Mouse (Mus musculus) ES-E14 (cell line): ENCODE data around the gene Slc33a1. TPM values are rescaled to one million over a fixed set of nuclear protein-coding genes. Genes with fewer than 3 reads are reported as not detected.
A peak's percentile ranks its signal among the peaks of the same experiment; 100 is the strongest.

Experiments used
- DNase-seq: peaks from one replicate; pipeline ENCODE4 v3.0.0-alpha.2; 2013; ENCODE audit warnings: low read depth, low spot score
- H3K27ac ChIP-seq: 2 replicates; pipeline ENCODE4 v1.5.1; 2012; ENCODE audit warnings: low read depth, mild to moderate bottlenecking, low read length, moderate library complexity, mixed read lengths; ENCODE audit not compliant: poor library complexity, insufficient read depth, severe bottlenecking
- H3K36me3 ChIP-seq: 2 replicates; pipeline ENCODE4 v1.6.1; 2012; ENCODE audit warnings: mild to moderate bottlenecking, low read length, moderate library complexity, mixed read lengths; ENCODE audit not compliant: control insufficient read depth, poor library complexity, insufficient read depth, severe bottlenecking
- H3K4me1 ChIP-seq, 2 experiments: fragments of 150-350 bp in 1 of 2; sonication (generic) in 1 of 2; 2 replicates each; pipeline ENCODE4 v1.6.1; 2012; ENCODE audit warnings: low read length in 2 of 2, mild to moderate bottlenecking in 1 of 2, mixed read lengths in 1 of 2; ENCODE audit not compliant: control insufficient read depth in 2 of 2, insufficient read depth in 2 of 2, poor library complexity in 1 of 2
- H3K4me3 ChIP-seq, 2 experiments: fragments of 150-350 bp in 1 of 2; sonication (generic) in 1 of 2; 2 replicates each; pipeline ENCODE4 v1.5.1; 2012; ENCODE audit warnings: low read length in 2 of 2, low read depth in 1 of 2, mild to moderate bottlenecking in 1 of 2, mixed read lengths in 1 of 2; ENCODE audit not compliant: insufficient read depth in 1 of 2, poor library complexity in 1 of 2, severe bottlenecking in 1 of 2
- H3K9ac ChIP-seq: 2 replicates; pipeline ENCODE4 v1.6.1; 2012; ENCODE audit warnings: low read depth, mild to moderate bottlenecking, low read length, mixed read lengths; ENCODE audit not compliant: poor library complexity, insufficient read depth, severe bottlenecking
- H3K9me3 ChIP-seq: fragments of 150-350 bp; sonication (generic); 2 replicates; pipeline ENCODE4 v1.6.1; 2012; ENCODE audit warnings: low read depth, mild to moderate bottlenecking, low read length; ENCODE audit not compliant: control insufficient read depth, insufficient read depth
- CHD2 ChIP-seq: IDR thresholded peaks from 2 replicates; pipeline ENCODE4 v1.6.1; 2014; ENCODE audit warnings: mild to moderate bottlenecking, low read depth, low read length, inconsistent platforms
- HCFC1 ChIP-seq: IDR thresholded peaks from 2 replicates; pipeline ENCODE4 v1.6.1; 2012; ENCODE audit warnings: low read length, inconsistent platforms, borderline replicate concordance; ENCODE audit not compliant: insufficient read depth
- MAFK ChIP-seq: IDR thresholded peaks from 2 replicates; pipeline ENCODE4 v1.6.1; 2014; ENCODE audit warnings: mild to moderate bottlenecking, low read depth, low read length, inconsistent platforms; ENCODE audit not compliant: insufficient read depth
- ZC3H11A ChIP-seq: IDR thresholded peaks from 2 replicates; pipeline ENCODE4 v1.6.1; 2012; ENCODE audit warnings: low read depth, mild to moderate bottlenecking, inconsistent platforms, low read length, borderline replicate concordance
- ZNF384 ChIP-seq: IDR thresholded peaks from 2 replicates; pipeline ENCODE4 v1.6.1; 2012; ENCODE audit warnings: low read depth, low read length, inconsistent platforms
- in situ Hi-C, 2 experiments: fragments of 600-800 bp; cut with MboI; formaldehyde crosslinking; loops; one replicate each; pipeline ENCODE4 v1.15.1; 2025; ENCODE audit warnings: low sequenced_read_pairs in 2 of 2, inconsistent platforms in 1 of 2; ENCODE audit not compliant: unreplicated experiment in 2 of 2
- total RNA-seq: library from RNA; depleted of rRNA; stranded (reverse); fragments of 300-350 nt; gene quantifications from 2 replicates; pipeline ENCODE4 v1.2.3, GENCODE M21; 2012

Slc33a1 gene
- total RNA-seq, 1 experiment: 22.1 TPM

GRCm38 (mm10) chr3:63899309-63899695 is 65.3 kb downstream of the Slc33a1 start, which contains the start of gene Plch1:
Gene Plch1 (minus strand): TSS chr3:63899472.
- no peaks in the 10 kb centered on the region for H3K9me3 ChIP-seq
- peak; percentile 68 for DNase-seq
- H3K27ac ChIP-seq: no peak within 1 kb of the TSS
- peak within 1 kb of the TSS; percentile 80 for H3K9ac ChIP-seq
- H3K4me1 ChIP-seq: no peaks in the 10 kb centered on the region
- H3K36me3 ChIP-seq: no peaks in the 10 kb centered on the region
- TF ChIP-seq HCFC1 (no peak), ZC3H11A (no peak)
- in situ Hi-C loops: no loop called here
- H3K4me3 ChIP-seq: peak within 1 kb of the TSS; percentile 70 to 77

DNA sequence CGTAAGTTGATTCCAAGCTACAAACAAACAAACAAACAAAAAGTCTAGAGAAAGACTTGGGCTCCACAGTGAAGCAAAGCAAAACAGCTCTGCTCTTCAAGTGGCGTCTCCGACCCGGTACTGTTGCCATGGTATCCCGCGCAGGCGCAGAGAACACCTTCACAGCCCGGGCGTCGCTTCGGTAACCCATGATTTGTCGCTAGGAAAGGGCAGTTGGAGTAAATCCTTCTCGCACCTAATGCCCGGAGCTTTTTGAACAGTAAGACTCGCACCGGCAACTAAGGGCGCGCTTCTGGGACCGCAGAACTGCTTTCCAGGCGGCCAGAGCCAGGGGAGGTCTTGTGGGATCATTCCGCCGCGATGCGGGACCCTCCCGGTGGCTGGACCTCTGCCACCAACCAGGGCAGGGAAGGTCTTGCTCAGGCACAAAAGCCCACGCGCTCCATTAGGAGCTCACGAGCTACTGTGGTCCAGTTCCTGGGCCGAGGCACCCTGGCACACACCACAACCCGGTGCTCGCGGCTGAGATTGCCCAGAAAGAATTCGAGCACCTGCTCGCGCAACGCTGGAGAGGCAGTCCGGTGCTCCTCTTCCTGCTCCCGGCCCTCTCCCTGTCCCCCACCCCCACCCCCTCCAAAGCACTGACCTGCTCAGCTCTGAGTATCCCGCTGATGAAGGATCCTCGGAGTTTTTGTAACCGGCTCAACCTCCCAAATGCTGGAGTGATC is 65.8 kb downstream of the Slc33a1 start:
- H3K36me3 ChIP-seq: no peaks in the 10 kb centered on the region
- H3K4me1 ChIP-seq: no peaks in the 10 kb centered on the region
- H3K9ac ChIP-seq: peak overlapping the region; percentile 80
- TF ChIP-seq HCFC1 (no peak), ZC3H11A (no peak), ZNF384 (no peak), MAFK (no peak), CHD2 (no peak)
- in situ Hi-C loops: no loop called here
- H3K4me3 ChIP-seq: peak overlapping the region; percentile 70 to 77
- no peak overlapping the region for H3K27ac ChIP-seq
- DNase-seq: peak; percentile 74
- no peaks in the 10 kb centered on the region for H3K9me3 ChIP-seq

DNA sequence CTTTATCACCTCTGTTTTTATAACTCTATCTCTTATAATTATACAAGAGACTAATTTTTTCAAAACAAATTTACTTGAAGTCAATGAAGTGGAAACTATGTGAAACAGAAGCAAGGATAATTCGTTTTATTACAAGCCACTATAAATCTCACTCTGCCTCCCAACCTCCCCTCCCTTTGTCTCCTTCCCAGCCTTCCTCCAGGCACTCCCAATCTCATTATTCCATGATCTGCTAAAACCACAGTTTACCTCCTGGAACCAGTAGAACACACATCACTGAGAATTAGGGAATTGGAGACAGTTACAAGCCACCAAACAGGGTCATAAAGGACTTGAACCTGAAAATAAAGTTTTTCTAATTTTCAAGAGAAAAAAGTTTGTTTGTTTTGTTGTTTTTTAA is 67.4 kb downstream of the Slc33a1 start:
- Histone ChIP-seq H3K9ac (no peak overlapping the region), H3K36me3 (no peaks in the 10 kb centered on the region), H3K27ac (no peak overlapping the region), H3K4me1 (no peaks in the 10 kb centered on the region), H3K4me3 (no peak overlapping the region), H3K9me3 (no peaks in the 10 kb centered on the region)
- in situ Hi-C loops: no loop called here
- TF ChIP-seq ZNF384 (no peak), ZC3H11A (no peak), CHD2 (no peak), HCFC1 (no peak), MAFK (no peak)
- no peak for DNase-seq

GRCm38 (mm10) chr3:63896303-63896702 is 68.3 kb downstream of the Slc33a1 start:
- in situ Hi-C loops: no loop called here
- H3K9ac ChIP-seq: no peak overlapping the region
- H3K4me1 ChIP-seq: no peaks in the 10 kb centered on the region
- DNase-seq: no peak
- H3K27ac ChIP-seq: no peak overlapping the region
- H3K36me3 ChIP-seq: no peaks in the 10 kb centered on the region
- H3K4me3 ChIP-seq: no peak overlapping the region
- no peaks in the 10 kb centered on the region for H3K9me3 ChIP-seq
- TF ChIP-seq MAFK: no peak
- TF ChIP-seq ZNF384: no peak
- TF ChIP-seq ZC3H11A: no peak
- no peak for TF ChIP-seq CHD2
- no peak for TF ChIP-seq HCFC1

- DNase-seq: no peak
- TF ChIP-seq CHD2 (no peak), ZNF384 (no peak), MAFK (no peak), ZC3H11A (no peak), HCFC1 (no peak)
- H3K4me1 ChIP-seq: no peaks in the 10 kb centered on the region
- in situ Hi-C loops: no loop called here
- H3K4me3 ChIP-seq: no peak overlapping the region
- H3K9me3 ChIP-seq: no peaks in the 10 kb centered on the region
- H3K36me3 ChIP-seq: no peaks in the 10 kb centered on the region
- no peak overlapping the region for H3K27ac ChIP-seq
- no peak overlapping the region for H3K9ac ChIP-seq
These were observed 68.8 kb downstream of the Slc33a1 start for GRCm38 (mm10) chr3:63895786-63896185.
